In genomic region chr8:126064587-126065145, GRCm38 (mm10) we compare ENCODE assay signal across 21 mouse cellular contexts.
DNase-seq lines count a peak whose midpoint lies in the region; ATAC-seq and TF ChIP-seq lines count a peak whose summit lies in the region.
"Had no signal": no experiment of that assay in that cellular context is flagged by ENCODE, and none has a peak within 500 bp of the region (broad histone marks: within the 10 kb centered on the region; RNA-seq: fewer than 3 reads in every experiment).

No protein-coding gene starts in this region.

- no peaks in the 10 kb centered on the region for H3K4me1 ChIP-seq in kidney, postnatal 0 days (replicated peaks; ENCODE audit: insufficient read depth, low read length)
- peaks cover 13% of the 10 kb centered on the region for H3K4me1 ChIP-seq in hindbrain, embryonic 14.5 days (replicated peaks; ENCODE audit: control insufficient read depth, insufficient read depth, low read length)
- H3K4me1 ChIP-seq: heart, embryonic 15.5 days had no signal

- H3K9ac ChIP-seq in kidney, postnatal 0 days (ENCODE audit: low read depth, low read length): no peak overlapping the region
- no peak overlapping the region for H3K9ac ChIP-seq in hindbrain, embryonic 14.5 days
- H3K9ac ChIP-seq: heart, embryonic 15.5 days; midbrain, embryonic 15.5 days had no signal

- WGBS in kidney, postnatal 0 days: 26% methylated on average over 8 of the region's 8 CpGs
- 25% methylated on average over 8 of the region's 8 CpGs for WGBS in hindbrain, embryonic 14.5 days

- no peak overlapping the region for H3K4me3 ChIP-seq in kidney, postnatal 0 days (replicated peaks; ENCODE audit: low read depth, low read length)
- no peak overlapping the region for H3K4me3 ChIP-seq in hindbrain, embryonic 14.5 days (replicated peaks; ENCODE audit: low read length)
- H3K4me3 ChIP-seq: heart, embryonic 15.5 days; layer of hippocampus, adult 2 months; midbrain, embryonic 15.5 days had no signal

- DNase-seq in heart, adult 11 months: peak; percentile 19
- no peak for DNase-seq in heart, postnatal 4 days
- peak; percentile 73 for DNase-seq in kidney, postnatal 0 days (ENCODE audit: low spot score)
- no peak for DNase-seq in kidney, adult 9 months
- peak; percentile 44 for DNase-seq in brain, embryonic 14.5 days (ENCODE audit: low read depth)
- no peak for DNase-seq in hindbrain, embryonic 14.5 days (ENCODE audit: low spot score)
- DNase-seq in thymus, postnatal 25 days: no peak
- DNase-seq: adrenal gland, postnatal 36 days; B cell, adult 2 months; cerebellum, adult 11 months; heart, postnatal 36 days; kidney, postnatal 25 days; right cerebral cortex, postnatal 14 days; thymus, adult 2 months had no signal

- H3K27ac ChIP-seq in kidney, postnatal 0 days: no peak overlapping the region
- H3K27ac ChIP-seq in hindbrain, embryonic 14.5 days: peak overlapping the region; percentile 55
- H3K27ac ChIP-seq: heart, embryonic 15.5 days; layer of hippocampus, adult 2 months; midbrain, embryonic 15.5 days; stomach, postnatal 0 days had no signal

- H3K36me3 ChIP-seq in kidney, postnatal 0 days (ENCODE audit: insufficient read depth, low read length): no peaks in the 10 kb centered on the region
- no peaks in the 10 kb centered on the region for H3K36me3 ChIP-seq in hindbrain, embryonic 14.5 days (replicated peaks; ENCODE audit: control insufficient read depth, insufficient read depth)
- H3K36me3 ChIP-seq: G1E; heart, embryonic 15.5 days; midbrain, embryonic 15.5 days had no signal

- no peak overlapping the region for H3K4me2 ChIP-seq in kidney, postnatal 0 days (ENCODE audit: low read length)
- H3K4me2 ChIP-seq in hindbrain, embryonic 14.5 days (replicated peaks): no peak overlapping the region
- H3K4me2 ChIP-seq: heart, embryonic 15.5 days; midbrain, embryonic 15.5 days had no signal

- TF ChIP-seq CTCF in kidney, postnatal 0 days (IDR thresholded peaks at IDR 0.05; ENCODE audit: low read depth): no peak
- TF ChIP-seq CTCF in brain, embryonic 14.5 days (IDR thresholded peaks at IDR 0.05; ENCODE audit: borderline replicate concordance, extremely low read depth, insufficient read depth, insufficient read length): no peak

- H3K9me3 ChIP-seq in kidney, postnatal 0 days (replicated peaks; ENCODE audit: low read length): no peaks in the 10 kb centered on the region
- no peaks in the 10 kb centered on the region for H3K9me3 ChIP-seq in hindbrain, embryonic 14.5 days (ENCODE audit: control insufficient read depth, low read length)
- H3K9me3 ChIP-seq: heart, embryonic 15.5 days; midbrain, embryonic 15.5 days had no signal

- ATAC-seq in kidney, postnatal 0 days (replicated peaks; ENCODE audit: low FRiP score, low read depth): no peak
- no peak for ATAC-seq in hindbrain, embryonic 14.5 days (ENCODE audit: low FRiP score)
- ATAC-seq: intestine, embryonic 16.5 days; midbrain, embryonic 15.5 days; Patski had no signal

- no peak for TF ChIP-seq POLR2A in brain, embryonic 14.5 days (IDR thresholded peaks at IDR 0.05; ENCODE audit: borderline replicate concordance, extremely low read depth, insufficient read depth, insufficient read length, poor library complexity, severe bottlenecking)

- H3K27me3 ChIP-seq in kidney, postnatal 0 days (ENCODE audit: insufficient read depth, low read length): no peaks in the 10 kb centered on the region
- no peaks in the 10 kb centered on the region for H3K27me3 ChIP-seq in hindbrain, embryonic 14.5 days (ENCODE audit: control insufficient read depth, insufficient read depth, low read length)
- H3K27me3 ChIP-seq: heart, embryonic 15.5 days; midbrain, embryonic 15.5 days had no signal

Comparison
In these comparisons a context has a peak if more than half of its experiments do, and no peak if none do; other contexts are left out.
1. DNase-seq: peak in heart, adult 11 months (single experiment), kidney, postnatal 0 days (single experiment) and brain, embryonic 14.5 days (single experiment); none in heart, postnatal 4 days (single experiment), kidney, adult 9 months (single experiment), hindbrain, embryonic 14.5 days (single experiment) and thymus, postnatal 25 days (single experiment).